Mouse (Mus musculus): ENCODE data around the gene Ublcp1.

GRCm38 (mm10) chr11:44504761-44505160, 34.5 kb upstream of the Ublcp1 start:
- TF ChIP-seq EP300 (optimal IDR thresholded peaks at IDR 0.05): no peak
- TF ChIP-seq CTCF (IDR thresholded peaks at IDR 0.05; ENCODE audit: low read depth): no peak
